Mouse (Mus musculus) cortical plate, adult 2 months (tissue): ENCODE measurements at regions not wholly inside any gene's neighbourhood (a gene's known extent, or its start where the extent isn't known, plus 50 kb on each side); places are given as distances from the start of the nearest gene placed in this dataset.

Experiments used
- H3K27ac ChIP-seq: fragments of 200-500 bp; 2 replicates; pipeline ENCODE4 v1.5.1; 2012; ENCODE audit warnings: low read length, control low read depth, inconsistent platforms; ENCODE audit not compliant: insufficient read depth
- H3K4me1 ChIP-seq: fragments of 200-500 bp; 2 replicates; pipeline ENCODE4 v1.6.1; 2011; ENCODE audit warnings: low read length; ENCODE audit not compliant: control insufficient read depth, insufficient read depth
- H3K4me3 ChIP-seq: fragments of 200-500 bp; 2 replicates; pipeline ENCODE4 v1.5.1; 2011; ENCODE audit warnings: mild to moderate bottlenecking, low read length, control low read depth; ENCODE audit not compliant: insufficient read depth
- CTCF ChIP-seq: fragments of 200-500 bp; IDR thresholded peaks from 2 replicates; pipeline ENCODE4 v1.5.1; 2011; ENCODE audit warnings: mild to moderate bottlenecking, control low read depth, low read length; ENCODE audit not compliant: insufficient read depth; ENCODE audit errors: extremely low read depth
- POLR2A ChIP-seq: fragments of 200-500 bp; IDR thresholded peaks from 2 replicates; pipeline ENCODE4 v1.6.1; 2011; ENCODE audit warnings: mild to moderate bottlenecking, low read length, control low read depth; ENCODE audit not compliant: insufficient read depth; ENCODE audit errors: extremely low read depth

GRCm38 (mm10) chr2:21267149-21267761 is 61.7 kb downstream of the Thnsl1 start:
- TF ChIP-seq CTCF: no peak
- H3K4me1 ChIP-seq: no peaks in the 10 kb centered on the region
- no peak overlapping the region for H3K4me3 ChIP-seq
- no peak overlapping the region for H3K27ac ChIP-seq

DNA sequence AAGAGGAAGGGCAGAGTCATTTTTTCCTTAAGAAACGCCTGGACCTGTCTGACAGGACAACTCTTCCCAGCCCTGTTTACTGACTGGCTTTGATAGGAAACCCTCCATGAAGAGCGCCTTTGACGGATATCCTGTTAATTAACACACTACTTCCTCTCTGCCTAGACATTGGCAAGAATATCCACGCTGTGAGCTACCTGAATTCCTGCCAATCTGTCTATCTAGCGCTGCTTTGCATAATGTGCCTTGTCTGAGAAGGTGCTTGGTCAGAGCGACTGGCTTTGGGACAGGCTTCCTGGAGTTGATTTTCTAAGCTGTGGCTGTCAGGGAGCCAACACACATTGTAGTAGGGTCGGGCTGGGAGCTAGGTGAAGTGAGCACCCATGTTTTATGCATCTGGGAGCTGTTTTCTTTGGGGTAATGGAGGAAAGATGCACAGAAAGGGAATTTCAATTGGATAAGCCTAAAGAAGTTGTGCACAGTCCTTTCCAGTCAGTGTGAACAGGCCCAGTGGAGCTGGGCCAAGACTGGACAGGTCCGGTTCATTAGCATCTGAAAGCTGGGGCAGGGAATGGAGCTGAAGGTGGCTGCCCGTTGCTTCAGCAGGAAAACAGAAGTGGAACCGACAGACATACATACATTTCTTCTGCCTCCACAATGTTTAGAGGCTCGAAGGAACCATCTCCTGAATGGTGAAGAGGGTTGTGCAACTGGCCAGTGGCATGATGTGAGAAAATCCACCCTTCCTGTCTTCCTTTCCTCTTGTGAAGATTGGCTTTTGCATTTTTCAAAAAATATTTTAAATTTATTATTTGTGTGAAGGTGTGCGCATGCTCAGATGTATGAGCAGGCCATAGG is 64.7 kb downstream of the Thnsl1 start:
- TF ChIP-seq POLR2A (no peak), CTCF (no peak)
- no peaks in the 10 kb centered on the region for H3K4me1 ChIP-seq
- H3K27ac ChIP-seq: no peak overlapping the region
- no peak overlapping the region for H3K4me3 ChIP-seq

DNA sequence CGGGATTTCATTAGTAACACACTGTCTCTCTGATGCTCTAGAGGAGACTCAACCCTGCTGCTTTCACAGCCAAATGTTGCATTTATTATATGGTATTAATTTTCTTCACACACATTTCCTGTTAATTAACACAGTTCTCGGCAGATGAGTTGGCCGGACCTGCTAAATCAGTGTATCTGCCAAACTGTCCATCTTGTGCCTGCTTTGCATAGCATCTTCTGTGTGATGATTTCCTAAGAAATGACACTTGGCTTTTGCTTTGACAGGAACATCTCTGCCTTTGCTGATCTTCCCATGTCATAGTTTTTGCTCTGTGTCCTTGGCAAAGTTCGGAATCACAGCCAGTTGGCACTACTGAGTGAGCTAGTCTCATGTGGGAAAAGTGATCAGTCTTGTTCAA is 67.9 kb downstream of the Thnsl1 start:
- TF ChIP-seq POLR2A (no peak), CTCF (no peak)
- Histone ChIP-seq H3K4me3 (no peak overlapping the region), H3K27ac (no peak overlapping the region), H3K4me1 (no peaks in the 10 kb centered on the region; the same call in 1 of the 2 replicates)

GRCm38 (mm10) chr2:21275315-21275714 is 69.8 kb downstream of the Thnsl1 start:
- no peaks in the 10 kb centered on the region; the same call in 1 of the 2 replicates for H3K4me1 ChIP-seq
- TF ChIP-seq POLR2A (no peak), CTCF (no peak)
- no peak overlapping the region for H3K27ac ChIP-seq
- no peak overlapping the region for H3K4me3 ChIP-seq

- no peak overlapping the region for H3K4me3 ChIP-seq
- H3K27ac ChIP-seq: no peak overlapping the region
Measured at GRCm38 (mm10) chr2:21280794-21281420, 75.4 kb downstream of the Thnsl1 start.

DNA sequence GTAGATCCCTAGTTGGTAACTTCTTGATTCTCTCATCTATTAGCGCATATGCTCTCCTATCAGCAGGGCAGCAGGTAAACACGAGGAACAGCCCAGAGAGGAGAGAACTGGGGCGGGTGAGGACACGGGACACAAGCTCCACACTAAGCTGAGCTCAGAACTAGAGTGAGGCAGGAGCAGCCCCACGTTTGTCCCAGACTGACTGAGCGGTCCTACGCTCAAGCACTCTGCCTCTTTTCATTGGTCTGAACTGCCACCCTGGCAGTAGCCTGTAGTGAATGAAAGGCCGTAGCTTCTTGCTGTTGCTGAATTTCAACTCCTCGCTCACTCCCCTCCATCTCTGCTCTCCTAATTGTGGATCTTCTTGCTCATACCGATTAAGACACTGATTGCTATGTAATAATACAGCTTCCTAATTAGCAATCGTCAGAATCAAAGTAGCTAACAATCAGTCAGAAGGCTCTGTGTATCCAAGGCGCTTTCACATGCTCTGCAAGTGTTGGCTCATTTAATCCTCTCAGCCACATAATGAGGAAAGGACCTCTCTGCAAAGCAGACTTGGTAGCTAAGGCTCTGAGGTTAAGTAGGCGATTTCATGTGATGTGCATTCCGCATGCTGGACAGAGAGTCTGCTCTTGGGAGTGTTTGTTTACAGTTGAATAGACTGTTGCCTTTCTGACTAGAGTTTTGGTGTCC is 77.1 kb downstream of the Thnsl1 start:
- Histone ChIP-seq H3K4me3 (no peak overlapping the region), H3K4me1 (peaks cover 4% of the 10 kb centered on the region), H3K27ac (no peak overlapping the region)
- no peak for TF ChIP-seq POLR2A

More at GRCm38 (mm10) chr2:21280794-21281420, 75.4 kb downstream of the Thnsl1 start:
- peaks cover 3% of the 10 kb centered on the region for H3K4me1 ChIP-seq
- TF ChIP-seq CTCF: peak; percentile 77
- no peak for TF ChIP-seq POLR2A

- Histone ChIP-seq H3K4me1 (peaks cover 4% of the 10 kb centered on the region; the same call in 1 of the 2 replicates), H3K27ac (no peak overlapping the region), H3K4me3 (no peak overlapping the region)
- no peak for TF ChIP-seq POLR2A
- no peak for TF ChIP-seq CTCF
Measured at GRCm38 (mm10) chr2:21284881-21285280, 79.4 kb downstream of the Thnsl1 start.

DNA sequence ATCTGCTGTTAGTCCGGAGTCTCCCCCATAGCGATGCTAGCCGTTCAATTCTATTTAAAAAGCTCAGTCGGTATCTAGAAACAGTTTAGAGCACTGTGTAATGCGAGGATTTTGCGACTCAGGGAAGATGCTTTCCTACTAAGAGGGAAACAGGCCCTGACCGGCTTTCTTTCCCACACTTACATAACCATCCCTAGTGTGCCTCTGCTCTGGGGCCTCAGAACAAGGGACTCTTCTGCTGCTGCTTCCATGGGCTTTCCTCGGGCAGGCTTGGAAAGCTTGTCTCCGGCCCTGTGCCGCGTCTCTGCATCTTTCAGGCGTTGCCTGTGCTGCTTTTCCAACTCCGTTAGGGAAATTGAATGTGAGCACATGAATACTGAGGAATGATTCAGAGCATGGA is 79.6 kb upstream of the Gpr158 start:
- 0 out of 2 replicates have a peak overlapping the region, but pooled peaks have one; percentile 6 for H3K27ac ChIP-seq
- TF ChIP-seq CTCF (no peak), POLR2A (no peak)
- peaks cover 3% of the 10 kb centered on the region; the same call in 1 of the 2 replicates for H3K4me1 ChIP-seq
- no peak overlapping the region for H3K4me3 ChIP-seq

GRCm38 (mm10) chr2:21292669-21293151 is 74.6 kb upstream of the Gpr158 start:
- Histone ChIP-seq H3K4me1 (no peaks in the 10 kb centered on the region), H3K4me3 (no peak overlapping the region), H3K27ac (no peak overlapping the region)
- TF ChIP-seq POLR2A (no peak), CTCF (no peak)
